Mouse (Mus musculus) thymus, adult 2 months (tissue): ENCODE data around the gene Dcxr.

Experiments
- CTCF ChIP-seq: fragments of 200-500 bp; IDR thresholded peaks from 2 replicates; pipeline ENCODE4 v1.5.1; 2012; ENCODE audit warnings: mild to moderate bottlenecking, control low read depth, low read length, moderate library complexity, borderline replicate concordance; ENCODE audit not compliant: control insufficient read depth, poor library complexity, insufficient read depth; ENCODE audit errors: extremely low read depth
- POLR2A ChIP-seq: fragments of 200-500 bp; IDR thresholded peaks from 2 replicates; pipeline ENCODE4 v1.6.1; 2012; ENCODE audit warnings: mild to moderate bottlenecking, low read length, control low read depth, moderate library complexity; ENCODE audit not compliant: control insufficient read depth, poor library complexity, insufficient read depth; ENCODE audit errors: extremely low read depth

DNA sequence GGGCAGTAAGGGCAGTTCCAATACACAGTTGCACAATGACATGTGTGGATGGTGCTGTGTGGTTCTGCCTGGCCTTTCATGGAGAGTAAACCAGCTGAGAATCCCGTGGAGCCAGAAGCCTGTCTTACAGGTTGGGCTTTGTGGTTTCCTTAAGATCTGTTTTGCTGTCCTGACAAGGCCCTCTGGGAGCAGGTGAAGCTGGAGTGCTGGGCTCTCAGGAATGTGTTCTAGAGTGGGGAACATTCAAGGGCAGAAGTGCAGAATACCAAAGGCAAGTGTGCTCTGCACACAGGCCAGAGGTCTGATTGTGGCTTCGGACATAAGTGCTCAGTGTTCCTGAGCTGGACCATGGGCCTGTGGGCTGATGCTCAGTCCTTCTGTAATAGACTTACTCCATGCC lies 42.4 kb downstream of the Dcxr start:
- TF ChIP-seq CTCF (no peak), POLR2A (no peak)
